Comparison of ENCODE assay signal across 14 mouse cellular contexts in genomic region chr10:23363866-23364265, GRCm38 (mm10). TPM values are rescaled to one million over a fixed set of nuclear protein-coding genes. Genes with fewer than 3 reads are reported as not detected.
DNase-seq lines count a peak whose midpoint lies in the region.
"Had no signal": no experiment of that assay in that cellular context is flagged by ENCODE, and none has a peak within 500 bp of the region (broad histone marks: within the 10 kb centered on the region; RNA-seq: fewer than 3 reads in every experiment).

No protein-coding gene starts in this region.

- intact Hi-C loops in gastrocnemius, postnatal 14 days (cut with DNase I; ENCODE audit: low total_unique reads) = no loop called here

- DNase-seq in gastrocnemius, adult 18-20 months (ENCODE audit: low spot score) = peak; percentile 36
- DNase-seq in gastrocnemius, adult 8-10 months (ENCODE audit: low spot score in 2 of 2) = no peak
- peak; percentile 18 for DNase-seq in gastrocnemius, postnatal 25 days
- no peak for DNase-seq in gastrocnemius, postnatal 14 days
- peak; percentile 57 for DNase-seq in skeletal muscle tissue, adult 2 months (ENCODE audit: low read depth, low spot score)
- DNase-seq: adrenal gland, adult 8-10 months; adrenal gland, postnatal 14 days; adrenal gland, postnatal 36 days; B cell, adult 2 months; cerebellum, adult 11-12 months; cerebellum, adult 2 months; cerebellum, adult 9-10 months; cerebellum, postnatal 10 days; cerebellum, postnatal 25 days had no signal

RNA-seq across cellular contexts. Expression of gene Eya4, which starts 13.3 kb away (rescaled TPM):
- 10 to 100 TPM; 31.1 to 31.6 TPM for total RNA-seq in gastrocnemius, adult 18-20 months (2021)
- 10 to 100 TPM; 33.3 to 42.2 (median 39.5) TPM for total RNA-seq in gastrocnemius, adult 8-10 months (2022)
- 10 to 100 TPM; 25.6 to 27.9 TPM for total RNA-seq in gastrocnemius, postnatal 25 days (2021)
- total RNA-seq in gastrocnemius, postnatal 14 days (2021) = 10 to 100 TPM; 30.6 to 42.4 TPM

Comparison
In these comparisons a context has a peak if more than half of its experiments do, and no peak if none do; other contexts are left out.
1. DNase-seq: peak in gastrocnemius, adult 18-20 months (single experiment), gastrocnemius, postnatal 25 days (single experiment) and skeletal muscle tissue, adult 2 months (single experiment); none in gastrocnemius, adult 8-10 months (0 of 2) and gastrocnemius, postnatal 14 days (single experiment).